Mouse (Mus musculus): Measurements from ENCODE around the gene Akap6. TPM values are rescaled to one million over a fixed set of nuclear protein-coding genes. Genes with fewer than 3 reads are reported as not detected.

Gene Akap6
- polyA plus RNA-seq, 1 experiment from 2014 or later, result 24.4 TPM

- 23% methylated on average over 8 of the region's 8 CpGs for WGBS
- Histone ChIP-seq H3K27me3 (ENCODE audit: control insufficient read depth, insufficient read depth, low read length) (no peaks in the 10 kb centered on the region), H3K4me2 (ENCODE audit: low read depth) (no peak overlapping the region), H3K36me3 (ENCODE audit: control insufficient read depth, insufficient read depth, low read length) (no peaks in the 10 kb centered on the region), H3K27ac (ENCODE audit: low read depth, low read length) (no peak overlapping the region), H3K4me3 (ENCODE audit: low read depth, low read length) (no peak overlapping the region), H3K9me3 (ENCODE audit: control insufficient read depth, low read length) (no peaks in the 10 kb centered on the region), H3K4me1 (ENCODE audit: control insufficient read depth, insufficient read depth, low read length) (no peaks in the 10 kb centered on the region), H3K9ac (ENCODE audit: low read length) (no peak overlapping the region)
- DNase-seq (ENCODE audit: low spot score) (peak; percentile 74), ATAC-seq (ENCODE audit: insufficient read depth, low FRiP score, low TSS enrichment) (no peak)
Observed at GRCm38 (mm10) chr12:52910819-52911218, 211.6 kb downstream of the Akap6 start.

GRCm38 (mm10) chr12:52918939-52919338, 219.8 kb downstream of the Akap6 start:
- H3K27me3 ChIP-seq (ENCODE audit: control insufficient read depth, insufficient read depth, low read length), result no peaks in the 10 kb centered on the region
- H3K4me3 ChIP-seq (ENCODE audit: low read depth, low read length), result no peak overlapping the region
- no peak overlapping the region for H3K27ac ChIP-seq (ENCODE audit: low read depth, low read length)
- no peak overlapping the region for H3K9ac ChIP-seq (ENCODE audit: low read length)
- no peaks in the 10 kb centered on the region for H3K4me1 ChIP-seq (ENCODE audit: control insufficient read depth, insufficient read depth, low read length)
- no peaks in the 10 kb centered on the region for H3K9me3 ChIP-seq (ENCODE audit: control insufficient read depth, low read length)
- ATAC-seq (ENCODE audit: insufficient read depth, low FRiP score, low TSS enrichment) (no peak), DNase-seq (ENCODE audit: low spot score) (peak; percentile 59)
- no peaks in the 10 kb centered on the region for H3K36me3 ChIP-seq (ENCODE audit: control insufficient read depth, insufficient read depth, low read length)
- H3K4me2 ChIP-seq (ENCODE audit: low read depth), result no peak overlapping the region
- 34% methylated on average over 11 of the region's 11 CpGs for WGBS

- no peak for ATAC-seq (ENCODE audit: insufficient read depth, low FRiP score, low TSS enrichment)
- H3K9ac ChIP-seq (ENCODE audit: low read length), result no peak overlapping the region
- no peaks in the 10 kb centered on the region for H3K27me3 ChIP-seq (ENCODE audit: control insufficient read depth, insufficient read depth, low read length)
- WGBS, result 91% methylated on average over 6 of the region's 6 CpGs
- no peaks in the 10 kb centered on the region for H3K36me3 ChIP-seq (ENCODE audit: control insufficient read depth, insufficient read depth, low read length)
- H3K4me3 ChIP-seq (ENCODE audit: low read depth, low read length), result no peak overlapping the region
- no peak overlapping the region for H3K4me2 ChIP-seq (ENCODE audit: low read depth)
- H3K4me1 ChIP-seq (ENCODE audit: control insufficient read depth, insufficient read depth, low read length), result peaks cover 7% of the 10 kb centered on the region
- DNase-seq (ENCODE audit: low spot score), result no peak
- H3K9me3 ChIP-seq (ENCODE audit: control insufficient read depth, low read length), result no peaks in the 10 kb centered on the region
- H3K27ac ChIP-seq (ENCODE audit: low read depth, low read length), result no peak overlapping the region
Observed at GRCm38 (mm10) chr12:52922510-52922909, 223.3 kb downstream of the Akap6 start.

GRCm38 (mm10) chr12:52925448-52925847, 226.3 kb downstream of the Akap6 start:
- Histone ChIP-seq H3K27ac (ENCODE audit: low read depth, low read length) (no peak overlapping the region), H3K4me2 (ENCODE audit: low read depth) (no peak overlapping the region), H3K4me3 (ENCODE audit: low read depth, low read length) (no peak overlapping the region), H3K4me1 (ENCODE audit: control insufficient read depth, insufficient read depth, low read length) (peaks cover 7% of the 10 kb centered on the region), H3K27me3 (ENCODE audit: control insufficient read depth, insufficient read depth, low read length) (no peaks in the 10 kb centered on the region), H3K36me3 (ENCODE audit: control insufficient read depth, insufficient read depth, low read length) (no peaks in the 10 kb centered on the region), H3K9ac (ENCODE audit: low read length) (no peak overlapping the region), H3K9me3 (ENCODE audit: control insufficient read depth, low read length) (no peaks in the 10 kb centered on the region)
- ATAC-seq (ENCODE audit: insufficient read depth, low FRiP score, low TSS enrichment), result no peak
- DNase-seq (ENCODE audit: low spot score), result no peak
- 55% methylated on average over 4 of the region's 4 CpGs for WGBS

- H3K36me3 ChIP-seq (ENCODE audit: control insufficient read depth, insufficient read depth, low read length), result no peaks in the 10 kb centered on the region
- H3K27ac ChIP-seq (ENCODE audit: low read depth, low read length), result no peak overlapping the region
- H3K27me3 ChIP-seq (ENCODE audit: control insufficient read depth, insufficient read depth, low read length), result no peaks in the 10 kb centered on the region
- H3K4me3 ChIP-seq (ENCODE audit: low read depth, low read length), result no peak overlapping the region
- no peak overlapping the region for H3K9ac ChIP-seq (ENCODE audit: low read length)
- no peak for ATAC-seq (ENCODE audit: insufficient read depth, low FRiP score, low TSS enrichment)
- H3K9me3 ChIP-seq (ENCODE audit: control insufficient read depth, low read length), result no peaks in the 10 kb centered on the region
- no peak for DNase-seq (ENCODE audit: low spot score)
- WGBS, result 74% methylated on average over 5 of the region's 13 CpGs
- no peaks in the 10 kb centered on the region for H3K4me1 ChIP-seq (ENCODE audit: control insufficient read depth, insufficient read depth, low read length)
- no peak overlapping the region for H3K4me2 ChIP-seq (ENCODE audit: low read depth)
Observed at GRCm38 (mm10) chr12:52933832-52934231, 234.6 kb downstream of the Akap6 start.

- no peak overlapping the region for H3K9ac ChIP-seq (ENCODE audit: low read length)
- DNase-seq (ENCODE audit: low spot score) (no peak), ATAC-seq (ENCODE audit: insufficient read depth, low FRiP score, low TSS enrichment) (no peak)
- 96% methylated on average over 3 of the region's 3 CpGs for WGBS
- H3K4me3 ChIP-seq (ENCODE audit: low read depth, low read length), result no peak overlapping the region
- no peak overlapping the region for H3K27ac ChIP-seq (ENCODE audit: low read depth, low read length)
- H3K36me3 ChIP-seq (ENCODE audit: control insufficient read depth, insufficient read depth, low read length), result no peaks in the 10 kb centered on the region
- H3K9me3 ChIP-seq (ENCODE audit: control insufficient read depth, low read length), result no peaks in the 10 kb centered on the region
- H3K27me3 ChIP-seq (ENCODE audit: control insufficient read depth, insufficient read depth, low read length), result no peaks in the 10 kb centered on the region
- no peaks in the 10 kb centered on the region for H3K4me1 ChIP-seq (ENCODE audit: control insufficient read depth, insufficient read depth, low read length)
- no peak overlapping the region for H3K4me2 ChIP-seq (ENCODE audit: low read depth)
Observed at GRCm38 (mm10) chr12:52934989-52935388, 235.8 kb downstream of the Akap6 start.

GRCm38 (mm10) chr12:52938786-52939185, 239.6 kb downstream of the Akap6 start:
- Histone ChIP-seq H3K9ac (ENCODE audit: low read length) (no peak overlapping the region), H3K27ac (ENCODE audit: low read depth, low read length) (no peak overlapping the region), H3K9me3 (ENCODE audit: control insufficient read depth, low read length) (no peaks in the 10 kb centered on the region), H3K4me1 (ENCODE audit: control insufficient read depth, insufficient read depth, low read length) (no peaks in the 10 kb centered on the region), H3K36me3 (ENCODE audit: control insufficient read depth, insufficient read depth, low read length) (no peaks in the 10 kb centered on the region), H3K27me3 (ENCODE audit: control insufficient read depth, insufficient read depth, low read length) (no peaks in the 10 kb centered on the region), H3K4me2 (ENCODE audit: low read depth) (no peak overlapping the region), H3K4me3 (ENCODE audit: low read depth, low read length) (no peak overlapping the region)
- DNase-seq (ENCODE audit: low spot score) (no peak), ATAC-seq (ENCODE audit: insufficient read depth, low FRiP score, low TSS enrichment) (no peak)
- 64% methylated on average over 5 of the region's 5 CpGs for WGBS

- 69% methylated on average over 15 of the region's 15 CpGs for WGBS
- no peaks in the 10 kb centered on the region for H3K27me3 ChIP-seq (ENCODE audit: control insufficient read depth, insufficient read depth, low read length)
- DNase-seq (ENCODE audit: low spot score) (no peak), ATAC-seq (ENCODE audit: insufficient read depth, low FRiP score, low TSS enrichment) (no peak)
- H3K4me3 ChIP-seq (ENCODE audit: low read depth, low read length), result no peak overlapping the region
- no peaks in the 10 kb centered on the region for H3K36me3 ChIP-seq (ENCODE audit: control insufficient read depth, insufficient read depth, low read length)
- no peaks in the 10 kb centered on the region for H3K4me1 ChIP-seq (ENCODE audit: control insufficient read depth, insufficient read depth, low read length)
- H3K4me2 ChIP-seq (ENCODE audit: low read depth), result no peak overlapping the region
- H3K27ac ChIP-seq (ENCODE audit: low read depth, low read length), result no peak overlapping the region
- no peaks in the 10 kb centered on the region for H3K9me3 ChIP-seq (ENCODE audit: control insufficient read depth, low read length)
- no peak overlapping the region for H3K9ac ChIP-seq (ENCODE audit: low read length)
Observed at GRCm38 (mm10) chr12:52939324-52939946, 240.3 kb downstream of the Akap6 start.

- Histone ChIP-seq H3K9ac (ENCODE audit: low read length) (no peak overlapping the region), H3K27me3 (ENCODE audit: control insufficient read depth, insufficient read depth, low read length) (no peaks in the 10 kb centered on the region), H3K9me3 (ENCODE audit: control insufficient read depth, low read length) (no peaks in the 10 kb centered on the region), H3K27ac (ENCODE audit: low read depth, low read length) (no peak overlapping the region), H3K4me1 (ENCODE audit: control insufficient read depth, insufficient read depth, low read length) (no peaks in the 10 kb centered on the region), H3K4me3 (ENCODE audit: low read depth, low read length) (no peak overlapping the region), H3K4me2 (ENCODE audit: low read depth) (no peak overlapping the region), H3K36me3 (ENCODE audit: control insufficient read depth, insufficient read depth, low read length) (no peaks in the 10 kb centered on the region)
- ATAC-seq (ENCODE audit: insufficient read depth, low FRiP score, low TSS enrichment) (no peak), DNase-seq (ENCODE audit: low spot score) (no peak)
- 82% methylated on average over 4 of the region's 4 CpGs for WGBS
Observed at GRCm38 (mm10) chr12:52941941-52942340, 242.8 kb downstream of the Akap6 start.
